Mouse (Mus musculus) heart, embryonic 11.5 days (tissue): Measurements from ENCODE around the gene Armt1. TPM values are rescaled to one million over a fixed set of nuclear protein-coding genes. Genes with fewer than 3 reads are reported as not detected.
A peak's percentile ranks its signal among the peaks of the same experiment; 100 is the strongest.

Experiments
- ATAC-seq: fragments of 200-750 bp; cut with Nextera tagmentation; replicated peaks from 2 replicates; pipeline ENCODE4 v1.8.0; 2017; ENCODE audit warnings: moderate library complexity; ENCODE audit not compliant: insufficient number of reproducible peaks, low FRiP score, low TSS enrichment
- H3K27ac ChIP-seq: fragments of 300-500 bp; sonication (generic); 2 replicates; pipeline ENCODE4 v1.5.1; 2014; ENCODE audit warnings: mild to moderate bottlenecking, low read depth, low read length
- H3K27me3 ChIP-seq: fragments of 300-500 bp; sonication (generic); 2 replicates; pipeline ENCODE4 v1.6.1; 2014; ENCODE audit warnings: mild to moderate bottlenecking, low read length, mixed read lengths; ENCODE audit not compliant: control insufficient read depth, insufficient read depth
- H3K36me3 ChIP-seq: fragments of 300-500 bp; sonication (generic); 2 replicates; pipeline ENCODE4 v1.6.1; 2014; ENCODE audit warnings: mild to moderate bottlenecking, low read length, moderate library complexity, mixed read lengths; ENCODE audit not compliant: control insufficient read depth, insufficient read depth
- H3K4me1 ChIP-seq: fragments of 300-500 bp; sonication (generic); 2 replicates; pipeline ENCODE4 v1.6.1; 2014; ENCODE audit warnings: low read length; ENCODE audit not compliant: control insufficient read depth, insufficient read depth
- H3K4me2 ChIP-seq: fragments of 300-500 bp; sonication (generic); 2 replicates; pipeline ENCODE4 v1.6.1; 2014; ENCODE audit warnings: mild to moderate bottlenecking, moderate library complexity
- H3K4me3 ChIP-seq: fragments of 300-500 bp; sonication (generic); 2 replicates; pipeline ENCODE4 v1.5.1; 2014; ENCODE audit warnings: low read depth, low read length
- H3K9ac ChIP-seq: fragments of 300-500 bp; sonication (generic); 2 replicates; pipeline ENCODE4 v1.6.1; 2014; ENCODE audit warnings: mild to moderate bottlenecking, low read depth, low read length, moderate library complexity
- H3K9me3 ChIP-seq: fragments of 300-500 bp; sonication (generic); replicated peaks from 2 replicates; pipeline ENCODE4 v1.6.1; 2016; ENCODE audit warnings: low read length; ENCODE audit not compliant: control insufficient read depth
- whole genome bisulfite sequencing: fragments of 180-500 bp; shearing (Covaris S2); extraction: QIAGEN DNeasy Blood & Tissue Kit; methylation state at CpG from one replicate; pipeline ENCODE4 v1.1.7; 2014; ENCODE audit not compliant: insufficient replicate concordance; 5-methylcytosine and 5-hydroxymethylcytosine counted together
- polyA plus RNA-seq: library from polyadenylated mRNA; unstranded; fragments of >200 nt; fragmentation: Nextera tagmentation; extraction: Ambion mirVana; gene quantifications from 2 replicates; pipeline ENCODE4 v1.2.1, GENCODE M21; 2014

Gene Armt1
- polyA plus RNA-seq, result 20.2 and 23.3 TPM in 2 replicates

DNA sequence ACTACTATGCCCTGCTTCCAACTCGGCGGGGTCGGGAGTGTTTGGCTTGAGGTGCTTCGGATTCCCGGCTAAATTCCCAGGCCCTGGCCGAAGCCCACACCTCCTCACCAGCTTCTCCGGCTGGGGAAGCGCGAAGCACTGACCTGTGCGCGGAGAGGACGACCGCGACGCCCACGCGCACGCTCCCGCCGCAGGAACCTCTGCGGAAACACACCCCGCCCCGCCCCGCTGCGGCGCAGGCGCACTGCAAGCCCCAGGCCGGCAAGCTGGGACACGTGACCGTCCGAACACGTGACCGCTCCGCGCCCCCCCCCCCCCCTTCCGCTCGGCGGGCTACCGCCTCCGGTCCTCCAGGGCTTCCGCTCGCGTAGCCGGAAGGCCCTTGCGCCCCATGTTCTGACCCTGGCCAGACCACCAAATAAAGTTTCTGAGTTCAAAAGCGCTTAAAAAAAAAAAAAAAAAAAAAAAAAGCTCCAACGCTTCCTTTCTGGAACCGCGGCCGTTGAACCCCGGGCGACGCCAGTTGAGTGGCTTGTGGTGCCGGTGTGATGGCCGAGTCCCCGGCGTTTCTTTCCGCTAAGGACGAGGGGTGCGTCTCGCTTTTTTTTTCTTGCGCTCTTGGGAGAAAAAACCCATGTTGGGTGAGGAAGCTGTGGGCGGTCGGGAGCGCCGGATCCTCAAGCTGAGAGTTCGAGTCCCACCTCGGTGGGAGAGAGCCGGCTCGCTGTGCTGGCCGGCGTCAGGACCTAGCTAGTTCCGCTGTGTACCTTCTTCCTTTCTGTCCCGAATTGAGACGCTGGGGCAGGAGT is at the start of gene Armt1, which contains the start of gene Rmnd1:
TSS of gene Armt1 (plus strand) at position 345 of the 809 bp plus-strand sequence.
TSS of gene Rmnd1 (minus strand) at position 266 of the 809 bp plus-strand sequence.
- Histone ChIP-seq H3K27ac (peak within 1 kb of the TSS; percentile 91), H3K4me2 (peak within 1 kb of the TSS; percentile 87), H3K9me3 (no peaks in the 10 kb centered on the region), H3K36me3 (no peaks in the 10 kb centered on the region; the same call in 1 of the 2 replicates), H3K9ac (peak within 1 kb of the TSS; percentile 85), H3K4me3 (peak within 1 kb of the TSS; percentile 72), H3K27me3 (no peaks in the 10 kb centered on the region), H3K4me1 (peaks cover 7% of the 10 kb centered on the region; the same call in 1 of the 2 replicates)
- ATAC-seq, result peak; percentile 96
- WGBS, result under 1% methylated on average over 72 of the region's 75 CpGs

DNA sequence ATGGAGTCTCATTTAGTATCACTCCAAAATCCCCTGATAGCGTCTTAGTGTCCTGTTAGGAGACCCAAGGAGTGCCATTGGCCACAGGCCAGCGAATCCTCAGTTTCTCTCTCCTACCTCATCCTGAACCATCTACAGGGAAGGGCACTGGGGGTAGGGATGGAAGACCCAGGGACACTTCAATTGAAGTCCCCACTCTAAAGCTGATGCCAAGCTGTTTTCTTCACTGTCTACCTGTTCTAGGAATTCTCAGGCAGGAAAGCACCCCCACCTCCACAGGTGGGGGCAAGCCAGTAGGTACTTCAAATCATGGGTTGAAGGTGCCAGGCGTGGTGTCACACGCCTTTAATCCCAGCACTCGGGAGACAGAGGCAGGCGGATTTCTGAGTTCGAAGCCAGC is 48.0 kb upstream of the Armt1 start:
- no peak overlapping the region for H3K9ac ChIP-seq
- H3K4me1 ChIP-seq, result peaks cover 10% of the 10 kb centered on the region
- no peaks in the 10 kb centered on the region for H3K36me3 ChIP-seq
- H3K4me2 ChIP-seq, result no peak overlapping the region
- ATAC-seq, result no peak
- no peak overlapping the region for H3K4me3 ChIP-seq
- H3K27me3 ChIP-seq, result no peaks in the 10 kb centered on the region
- H3K9me3 ChIP-seq, result no peaks in the 10 kb centered on the region
- H3K27ac ChIP-seq, result no peak overlapping the region
- WGBS, result 89% methylated on average over 7 of the region's 7 CpGs

DNA sequence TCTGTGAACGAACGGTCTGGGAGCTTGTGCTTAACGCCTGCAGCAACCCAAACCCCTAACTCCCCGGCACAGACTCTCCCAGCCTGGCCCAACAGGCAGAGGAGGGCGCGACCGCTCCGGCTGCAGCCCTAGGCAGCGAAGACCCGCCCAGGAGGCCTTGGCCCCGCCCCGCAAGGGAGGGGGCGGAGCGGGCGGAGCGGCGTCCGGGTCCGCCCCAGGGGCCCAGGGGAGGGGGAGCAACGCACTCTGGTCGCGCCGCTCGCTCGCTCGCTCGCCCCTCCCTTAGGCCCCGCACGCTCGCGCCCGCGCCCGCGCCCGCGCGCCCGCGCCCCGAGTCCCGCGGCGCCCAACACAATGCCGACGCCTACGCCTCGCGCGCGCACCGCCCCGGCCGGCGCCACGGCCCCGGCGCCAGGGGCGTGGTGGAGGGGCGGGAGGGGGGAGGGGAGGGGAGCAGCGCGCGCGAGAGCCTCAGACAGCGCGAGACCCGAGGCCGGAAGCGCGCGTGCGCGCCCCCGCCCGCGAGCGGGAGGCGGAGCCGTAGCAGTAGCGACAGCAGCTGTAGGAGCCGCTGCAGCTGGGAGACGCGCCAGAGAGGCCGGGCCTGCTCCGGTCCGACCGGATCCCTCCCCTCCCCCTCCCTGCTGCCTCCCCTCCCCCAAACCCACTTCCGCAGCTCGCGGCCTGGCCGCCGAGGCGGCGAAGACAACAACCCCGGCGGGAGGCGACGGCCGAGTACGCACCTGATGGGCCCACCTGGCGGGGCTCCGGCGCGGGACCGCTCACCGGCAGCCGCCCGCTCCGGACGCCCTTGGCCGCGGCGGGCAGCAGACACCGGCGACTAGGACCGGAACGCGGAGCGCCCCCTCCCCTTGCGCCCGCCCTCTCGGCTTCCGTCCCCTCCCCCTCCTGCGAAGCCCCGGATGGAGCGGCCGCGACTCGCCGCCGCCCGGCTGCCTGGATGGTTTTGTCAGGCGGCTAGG is 45.4 kb upstream of the Armt1 start:
- Histone ChIP-seq H3K9ac (peak overlapping the region; percentile 99), H3K27ac (peak overlapping the region; percentile 99), H3K9me3 (no peaks in the 10 kb centered on the region), H3K27me3 (no peaks in the 10 kb centered on the region), H3K36me3 (no peaks in the 10 kb centered on the region), H3K4me2 (peak overlapping the region; percentile 91), H3K4me1 (peaks cover 23% of the 10 kb centered on the region), H3K4me3 (peak overlapping the region; percentile 95)
- ATAC-seq, result peak; percentile 90
- WGBS, result under 1% methylated on average over 50 of the region's 133 CpGs

DNA sequence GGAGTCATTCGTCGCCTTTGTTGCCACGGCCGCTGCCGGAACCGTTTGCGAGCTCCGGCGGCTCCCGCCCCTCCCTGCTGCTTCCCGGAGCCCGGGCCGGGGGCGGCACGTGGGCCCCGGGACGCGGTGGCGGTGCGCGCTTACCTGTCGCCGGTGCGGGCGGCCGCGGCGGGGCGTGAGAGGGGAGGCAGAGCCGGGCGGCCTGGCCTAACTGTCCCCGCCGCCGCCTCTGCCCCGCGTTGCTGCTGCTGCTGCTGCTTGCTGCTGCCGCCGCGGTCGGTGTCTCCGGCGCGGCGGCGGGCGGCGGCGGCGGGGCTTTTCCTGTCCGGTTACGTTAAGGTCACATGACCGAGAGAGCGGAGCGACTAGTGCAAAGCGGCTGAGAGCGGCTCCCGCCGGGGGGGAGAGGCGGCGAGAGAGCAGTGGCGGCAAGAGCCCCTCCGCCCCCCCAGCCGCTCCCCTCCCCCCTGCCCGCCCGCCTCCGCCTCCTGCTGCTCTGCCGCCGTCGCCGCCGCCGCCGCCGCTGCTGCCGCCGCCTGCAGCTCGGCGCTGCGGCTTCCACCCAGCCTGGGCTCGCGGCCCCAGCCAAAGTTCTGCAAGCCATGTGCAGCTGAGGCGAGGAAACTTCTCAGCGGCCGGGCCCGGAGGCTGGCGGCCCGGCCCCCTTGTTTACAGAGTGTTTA is 44.4 kb upstream of the Armt1 start, which contains the start of gene Zbtb2:
TSS of gene Zbtb2 (minus strand) at position 408 of the 683 bp plus-strand sequence.
- under 1% methylated on average over 66 of the region's 87 CpGs for WGBS
- Histone ChIP-seq H3K27me3 (no peaks in the 10 kb centered on the region), H3K9me3 (no peaks in the 10 kb centered on the region), H3K4me1 (peaks cover 22% of the 10 kb centered on the region), H3K4me2 (peak within 1 kb of the TSS; percentile 91), H3K27ac (peak within 1 kb of the TSS; percentile 99), H3K36me3 (peaks cover under 1% of the 10 kb centered on the region; the same call in 1 of the 2 replicates), H3K9ac (peak within 1 kb of the TSS; percentile 99), H3K4me3 (peak within 1 kb of the TSS; percentile 95)
- peak; percentile 11; the same call in 1 of the 2 replicates for ATAC-seq

- H3K27ac ChIP-seq, result peak overlapping the region; percentile 99
- WGBS, result under 1% methylated on average over 19 of the region's 19 CpGs
- peak overlapping the region; percentile 99 for H3K9ac ChIP-seq
- H3K27me3 ChIP-seq, result no peaks in the 10 kb centered on the region
- H3K4me3 ChIP-seq, result peak overlapping the region; percentile 95
- no peak for ATAC-seq
- peak overlapping the region; percentile 91 for H3K4me2 ChIP-seq
- no peaks in the 10 kb centered on the region for H3K9me3 ChIP-seq
- peaks cover 17% of the 10 kb centered on the region for H3K4me1 ChIP-seq
- peaks cover 2% of the 10 kb centered on the region; the same call in 1 of the 2 replicates for H3K36me3 ChIP-seq
These were observed 43.9 kb upstream of the Armt1 start for GRCm38 (mm10) chr10:4388384-4388745.

GRCm38 (mm10) chr10:4389036-4389435 is 43.2 kb upstream of the Armt1 start:
- no peaks in the 10 kb centered on the region for H3K9me3 ChIP-seq
- 12% methylated on average over 10 of the region's 10 CpGs for WGBS
- H3K4me3 ChIP-seq, result peak overlapping the region; percentile 95
- H3K27ac ChIP-seq, result no peak overlapping the region
- peaks cover 17% of the 10 kb centered on the region for H3K4me1 ChIP-seq
- H3K9ac ChIP-seq, result peak overlapping the region; percentile 99
- H3K4me2 ChIP-seq, result peak overlapping the region; percentile 91
- no peaks in the 10 kb centered on the region for H3K27me3 ChIP-seq
- peaks cover 2% of the 10 kb centered on the region; the same call in 1 of the 2 replicates for H3K36me3 ChIP-seq
- no peak for ATAC-seq

GRCm38 (mm10) chr10:4389461-4390112 is 42.7 kb upstream of the Armt1 start:
- Histone ChIP-seq H3K27me3 (no peaks in the 10 kb centered on the region), H3K4me3 (peak overlapping the region; percentile 95), H3K4me2 (peak overlapping the region; percentile 91), H3K9me3 (no peaks in the 10 kb centered on the region), H3K9ac (peak overlapping the region; percentile 99), H3K4me1 (peaks cover 17% of the 10 kb centered on the region), H3K27ac (no peak overlapping the region), H3K36me3 (peaks cover 2% of the 10 kb centered on the region; the same call in 1 of the 2 replicates)
- ATAC-seq, result no peak
- 58% methylated on average over 5 of the region's 5 CpGs for WGBS
